Mouse (Mus musculus): ENCODE data around the gene Nphs2. TPM values are rescaled to one million over a fixed set of nuclear protein-coding genes. Genes with fewer than 3 reads are reported as not detected.
A peak's percentile ranks its signal among the peaks of the same experiment; 100 is the strongest.
"Not testable (repeated sequence)": the region's sequence is repeated elsewhere in the genome, so short reads cannot be mapped to it uniquely, and the experiment has no call there.

Nphs2 gene
- polyA plus RNA-seq (2015; fragmentation: Nextera tagmentation; extraction: Ambion mirVana) = not detected in 2 replicates

- H3K27me3 ChIP-seq (replicated peaks) = peaks cover 68% of the 10 kb centered on the region
- 4% methylated on average over 29 of the region's 29 CpGs for WGBS
- H3K9me3 ChIP-seq = no peaks in the 10 kb centered on the region
- peak within 1 kb of the TSS; percentile 41 for H3K4me3 ChIP-seq
- no peaks in the 10 kb centered on the region for H3K36me3 ChIP-seq
- 0 out of 2 replicates have a peak within 1 kb of the TSS, but pooled peaks have one; percentile 24 for H3K9ac ChIP-seq
- no peak for ATAC-seq (ENCODE audit: extremely low read depth, insufficient number of reproducible peaks, low FRiP score, low TSS enrichment)
- H3K27ac ChIP-seq (replicated peaks) = no peak within 1 kb of the TSS
- H3K4me2 ChIP-seq = peak within 1 kb of the TSS; percentile 65
- H3K4me1 ChIP-seq = peaks cover 7% of the 10 kb centered on the region
These were observed at the start of gene Nphs2 for GRCm38 (mm10) chr1:156310630-156311029. Nphs2 (plus strand) TSS chr1:156310727.

DNA sequence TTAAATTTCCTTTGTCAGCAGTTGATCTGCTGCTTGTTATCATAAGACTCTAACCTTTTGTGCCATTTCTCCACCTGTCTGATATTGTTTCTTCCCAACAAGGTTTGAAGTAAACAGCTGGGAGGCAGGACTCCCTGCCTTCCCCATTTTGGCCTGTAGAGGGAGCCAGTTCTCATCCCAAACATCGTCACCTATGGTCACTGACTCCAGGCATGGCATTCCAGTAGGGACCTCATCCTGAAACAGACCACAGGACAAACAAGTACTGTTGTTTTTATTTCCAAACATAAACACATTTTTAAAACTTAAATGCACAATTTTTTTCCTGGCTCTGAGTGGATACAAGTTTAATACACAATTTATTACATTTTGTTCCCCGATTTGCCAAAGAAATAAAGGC is 47.2 kb upstream of the Nphs2 start:
- Histone ChIP-seq H3K4me2 (no peak overlapping the region), H3K4me1 (no peaks in the 10 kb centered on the region), H3K9me3 (no peaks in the 10 kb centered on the region), H3K36me3 (no peaks in the 10 kb centered on the region), H3K4me3 (no peak overlapping the region), H3K27ac (replicated peaks) (no peak overlapping the region), H3K9ac (no peak overlapping the region), H3K27me3 (replicated peaks) (no peaks in the 10 kb centered on the region)
- WGBS = 46% methylated on average over 2 of the region's 2 CpGs
- no peak for ATAC-seq (ENCODE audit: extremely low read depth, insufficient number of reproducible peaks, low FRiP score, low TSS enrichment)

DNA sequence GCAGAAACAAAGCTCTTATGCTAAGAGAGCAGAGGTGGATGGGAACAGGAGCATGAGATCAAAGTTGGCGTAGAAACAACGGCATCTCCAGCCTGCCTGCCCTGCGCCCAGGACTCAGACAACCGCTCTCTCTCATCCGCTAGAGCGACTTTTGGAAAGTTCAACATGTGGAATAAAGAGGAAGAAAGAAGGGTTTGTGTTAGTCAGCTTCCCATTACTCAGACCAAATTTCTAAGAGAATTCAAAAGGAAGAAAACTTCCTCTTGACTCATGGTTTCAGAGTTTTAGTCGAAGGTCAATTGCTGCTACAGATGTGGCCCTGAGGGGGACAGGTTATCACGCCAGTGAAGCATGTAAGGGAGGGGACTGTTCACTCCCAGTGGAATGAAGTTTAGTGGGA is 46.6 kb upstream of the Nphs2 start:
- no peak overlapping the region for H3K9ac ChIP-seq
- H3K4me1 ChIP-seq = no peaks in the 10 kb centered on the region
- H3K27ac ChIP-seq (replicated peaks) = no peak overlapping the region
- no peaks in the 10 kb centered on the region for H3K27me3 ChIP-seq (replicated peaks)
- 80% methylated on average over 8 of the region's 8 CpGs for WGBS
- no peak for ATAC-seq (ENCODE audit: extremely low read depth, insufficient number of reproducible peaks, low FRiP score, low TSS enrichment)
- H3K4me3 ChIP-seq = no peak overlapping the region
- no peaks in the 10 kb centered on the region for H3K9me3 ChIP-seq
- no peak overlapping the region for H3K4me2 ChIP-seq
- H3K36me3 ChIP-seq = no peaks in the 10 kb centered on the region

DNA sequence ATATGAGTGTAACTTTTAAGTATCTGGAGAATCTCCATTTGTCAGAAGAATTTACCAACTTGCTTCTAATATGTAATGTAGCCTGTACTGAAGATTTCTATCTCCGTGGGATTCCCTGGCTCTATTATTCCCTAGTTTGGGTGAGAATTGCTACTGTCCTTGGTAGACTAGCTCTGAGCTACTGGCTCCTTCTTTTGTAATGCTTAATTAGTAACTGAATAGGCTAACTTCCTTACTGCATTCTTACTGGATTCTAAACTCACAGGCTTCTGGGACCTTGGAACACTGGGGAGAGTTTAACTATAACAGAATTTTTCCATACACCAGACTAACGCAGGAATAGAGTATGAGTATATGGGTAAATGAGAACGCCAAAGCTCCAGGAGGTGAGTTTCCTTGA is 42.0 kb upstream of the Nphs2 start:
- H3K4me1 ChIP-seq; H3K9me3 ChIP-seq; H3K36me3 ChIP-seq; H3K4me3 ChIP-seq; H3K9ac ChIP-seq; ATAC-seq (ENCODE audit: extremely low read depth, insufficient number of reproducible peaks, low FRiP score, low TSS enrichment); H3K27ac ChIP-seq (replicated peaks); H3K4me2 ChIP-seq; H3K27me3 ChIP-seq (replicated peaks): not testable (repeated sequence)
- WGBS = 42% methylated on average over 3 of the region's 3 CpGs

- Histone ChIP-seq H3K27ac (replicated peaks) (no peak overlapping the region), H3K4me2 (no peak overlapping the region), H3K9me3 (no peaks in the 10 kb centered on the region), H3K27me3 (replicated peaks) (no peaks in the 10 kb centered on the region), H3K4me1 (no peaks in the 10 kb centered on the region), H3K36me3 (no peaks in the 10 kb centered on the region), H3K4me3 (no peak overlapping the region), H3K9ac (no peak overlapping the region)
- ATAC-seq (ENCODE audit: extremely low read depth, insufficient number of reproducible peaks, low FRiP score, low TSS enrichment) = no peak
- 64% methylated on average over 9 of the region's 9 CpGs for WGBS
These were observed 40.1 kb upstream of the Nphs2 start for GRCm38 (mm10) chr1:156270471-156270870.

DNA sequence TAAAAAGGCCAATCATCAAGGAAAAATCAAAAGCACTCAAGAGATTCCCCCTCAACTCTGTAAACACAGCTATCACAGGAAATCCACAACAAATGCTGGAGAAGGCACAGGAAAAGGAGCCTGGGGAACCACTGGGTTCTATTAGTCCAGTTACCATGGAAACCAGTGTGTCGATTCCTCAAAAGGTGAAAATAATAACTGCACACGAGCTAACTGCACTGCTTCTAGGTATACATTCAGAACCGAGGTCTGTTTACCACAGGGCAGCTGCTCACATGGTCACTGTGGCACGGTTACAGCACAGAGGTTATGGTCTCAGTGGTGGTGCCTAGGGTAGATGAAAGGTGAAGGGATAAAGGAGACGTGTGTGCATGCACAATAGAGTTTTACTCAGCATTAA is 38.9 kb upstream of the Nphs2 start:
- no peak overlapping the region for H3K4me3 ChIP-seq
- no peak overlapping the region for H3K9ac ChIP-seq
- H3K36me3 ChIP-seq = no peaks in the 10 kb centered on the region
- H3K9me3 ChIP-seq = no peaks in the 10 kb centered on the region
- no peaks in the 10 kb centered on the region for H3K27me3 ChIP-seq (replicated peaks)
- no peak overlapping the region for H3K4me2 ChIP-seq
- ATAC-seq (ENCODE audit: extremely low read depth, insufficient number of reproducible peaks, low FRiP score, low TSS enrichment) = no peak
- H3K27ac ChIP-seq (replicated peaks) = no peak overlapping the region
- WGBS = 58% methylated on average over 5 of the region's 5 CpGs
- H3K4me1 ChIP-seq = no peaks in the 10 kb centered on the region

DNA sequence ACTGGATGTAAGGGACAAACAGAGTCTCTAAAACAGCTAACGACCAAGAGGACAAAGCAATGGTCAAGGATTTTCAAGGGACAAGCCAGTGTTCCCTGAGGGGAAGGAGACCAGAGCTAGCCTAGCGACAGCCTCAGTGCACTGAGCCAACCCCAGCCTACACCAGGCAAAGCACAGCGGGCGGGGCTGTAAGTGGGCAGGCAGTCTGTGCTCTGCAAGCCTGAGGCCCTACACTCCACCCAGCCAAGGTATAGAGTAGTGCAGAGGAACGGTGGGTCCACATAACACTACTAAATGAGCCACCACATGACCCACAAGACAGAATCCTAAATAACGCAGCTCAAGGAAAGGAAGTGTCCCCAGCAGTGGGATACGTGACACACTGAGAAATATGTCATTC is 36.9 kb upstream of the Nphs2 start:
- H3K9ac ChIP-seq = no peak overlapping the region
- H3K4me3 ChIP-seq = no peak overlapping the region
- no peaks in the 10 kb centered on the region for H3K4me1 ChIP-seq
- no peaks in the 10 kb centered on the region for H3K27me3 ChIP-seq (replicated peaks)
- no peak overlapping the region for H3K4me2 ChIP-seq
- H3K36me3 ChIP-seq = no peaks in the 10 kb centered on the region
- ATAC-seq (ENCODE audit: extremely low read depth, insufficient number of reproducible peaks, low FRiP score, low TSS enrichment) = no peak; the same call in 1 of the 2 replicates
- H3K9me3 ChIP-seq = no peaks in the 10 kb centered on the region
- H3K27ac ChIP-seq (replicated peaks) = no peak overlapping the region
- 60% methylated on average over 7 of the region's 7 CpGs for WGBS

DNA sequence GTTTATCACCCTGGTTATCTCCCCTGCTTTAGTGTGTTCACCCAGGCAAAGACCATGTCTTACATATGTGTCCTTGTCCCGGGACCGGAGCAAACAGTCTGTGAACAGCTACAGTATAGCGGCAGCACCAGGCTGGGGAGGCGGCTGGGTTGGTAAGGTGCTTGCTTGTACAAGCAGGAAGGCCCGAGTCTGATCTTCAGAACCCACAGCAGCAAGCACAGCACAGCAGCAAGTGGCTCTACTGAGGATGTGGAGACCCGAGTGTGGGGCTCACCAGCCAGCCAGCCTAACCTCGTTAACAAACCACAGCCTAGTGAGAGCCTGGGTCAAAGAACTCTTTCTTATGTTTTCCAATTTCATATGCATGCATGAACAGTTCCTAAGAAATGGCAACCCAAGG is 30.4 kb upstream of the Nphs2 start:
- Histone ChIP-seq H3K4me1 (peaks cover 15% of the 10 kb centered on the region), H3K9ac (no peak overlapping the region), H3K4me3 (no peak overlapping the region), H3K4me2 (no peak overlapping the region), H3K36me3 (no peaks in the 10 kb centered on the region), H3K9me3 (no peaks in the 10 kb centered on the region), H3K27me3 (replicated peaks) (no peaks in the 10 kb centered on the region), H3K27ac (replicated peaks) (no peak overlapping the region)
- no peak for ATAC-seq (ENCODE audit: extremely low read depth, insufficient number of reproducible peaks, low FRiP score, low TSS enrichment)
- WGBS = 69% methylated on average over 7 of the region's 7 CpGs

GRCm38 (mm10) chr1:156284207-156284606 is 26.3 kb upstream of the Nphs2 start:
- H3K36me3 ChIP-seq = no peaks in the 10 kb centered on the region
- no peak for ATAC-seq (ENCODE audit: extremely low read depth, insufficient number of reproducible peaks, low FRiP score, low TSS enrichment)

GRCm38 (mm10) chr1:156284851-156285540 is 25.5 kb upstream of the Nphs2 start:
- Histone ChIP-seq H3K4me2 (no peak overlapping the region), H3K4me3 (no peak overlapping the region), H3K36me3 (no peaks in the 10 kb centered on the region), H3K27me3 (replicated peaks) (no peaks in the 10 kb centered on the region), H3K4me1 (peaks cover 12% of the 10 kb centered on the region), H3K9me3 (no peaks in the 10 kb centered on the region), H3K27ac (replicated peaks) (no peak overlapping the region), H3K9ac (no peak overlapping the region)
- no peak for ATAC-seq (ENCODE audit: extremely low read depth, insufficient number of reproducible peaks, low FRiP score, low TSS enrichment)
- WGBS = 46% methylated on average over 9 of the region's 9 CpGs

More at GRCm38 (mm10) chr1:156284207-156284606, 26.3 kb upstream of the Nphs2 start:
- no peaks in the 10 kb centered on the region for H3K27me3 ChIP-seq (replicated peaks)
- peak overlapping the region; percentile 10; the same call in 1 of the 2 replicates for H3K4me2 ChIP-seq
- peaks cover 12% of the 10 kb centered on the region for H3K4me1 ChIP-seq
- H3K9me3 ChIP-seq = no peaks in the 10 kb centered on the region
- WGBS = 39% methylated on average over 10 of the region's 10 CpGs
- no peak overlapping the region for H3K27ac ChIP-seq (replicated peaks)
- no peak overlapping the region for H3K4me3 ChIP-seq
- H3K9ac ChIP-seq = no peak overlapping the region

DNA sequence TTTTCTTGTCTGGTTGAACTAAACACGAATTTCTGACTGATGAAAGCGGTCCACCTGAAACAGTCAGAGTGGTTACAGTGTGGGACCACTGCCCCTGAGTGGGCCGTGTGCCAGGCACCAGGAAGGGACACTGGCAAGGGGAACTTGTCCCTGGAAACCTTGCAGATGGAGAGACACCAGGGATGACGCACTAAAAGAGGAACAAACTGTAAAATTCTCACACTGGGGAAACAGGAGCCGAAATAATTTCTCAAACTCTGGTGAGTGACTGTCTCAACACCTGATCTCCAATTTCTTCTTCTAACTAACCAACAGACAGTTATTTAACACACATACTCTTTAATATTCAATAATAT is 25.0 kb upstream of the Nphs2 start:
- Histone ChIP-seq H3K4me3 (no peak overlapping the region), H3K9me3 (no peaks in the 10 kb centered on the region), H3K27me3 (replicated peaks) (no peaks in the 10 kb centered on the region), H3K27ac (replicated peaks) (no peak overlapping the region), H3K36me3 (no peaks in the 10 kb centered on the region), H3K9ac (no peak overlapping the region), H3K4me2 (no peak overlapping the region), H3K4me1 (peaks cover 12% of the 10 kb centered on the region)
- 75% methylated on average over 5 of the region's 5 CpGs for WGBS
- ATAC-seq (ENCODE audit: extremely low read depth, insufficient number of reproducible peaks, low FRiP score, low TSS enrichment) = no peak

DNA sequence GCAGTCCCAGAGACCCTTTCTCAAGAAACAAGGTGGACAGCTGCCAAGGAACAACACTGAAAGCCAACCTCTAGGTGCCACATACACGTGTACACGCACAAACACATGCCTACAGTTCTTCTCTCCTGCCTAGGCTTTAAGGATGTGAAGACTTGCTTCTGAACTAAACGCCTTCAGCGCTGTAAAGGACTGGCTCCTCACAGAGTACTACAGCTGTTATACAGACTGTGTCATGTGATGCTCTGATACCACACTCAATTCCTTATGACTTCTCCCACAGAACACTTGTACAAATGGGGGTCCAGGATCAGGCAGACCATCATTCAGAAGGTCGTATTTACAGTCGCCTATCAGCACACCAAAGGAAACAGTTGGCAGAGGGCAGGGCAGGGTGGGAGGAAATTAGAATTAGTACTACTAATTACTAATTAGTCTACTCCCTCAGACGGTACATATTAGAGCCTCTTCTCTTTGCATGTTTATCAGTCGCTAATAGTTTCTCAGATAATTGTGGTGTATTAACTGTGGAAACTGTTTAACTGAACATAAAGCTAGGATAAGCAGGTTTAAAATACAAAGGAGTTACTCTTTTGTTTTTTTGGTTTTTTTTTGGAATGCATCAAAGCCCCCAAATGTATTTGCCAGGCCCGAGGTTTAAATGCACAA is 21.8 kb upstream of the Nphs2 start:
- peaks cover 9% of the 10 kb centered on the region for H3K4me1 ChIP-seq
- WGBS = 72% methylated on average over 9 of the region's 9 CpGs
- no peaks in the 10 kb centered on the region for H3K36me3 ChIP-seq
- no peak overlapping the region for H3K27ac ChIP-seq (replicated peaks)
- H3K9me3 ChIP-seq = no peaks in the 10 kb centered on the region
- H3K4me2 ChIP-seq = no peak overlapping the region
- no peak overlapping the region for H3K4me3 ChIP-seq
- no peak for ATAC-seq (ENCODE audit: extremely low read depth, insufficient number of reproducible peaks, low FRiP score, low TSS enrichment)
- H3K27me3 ChIP-seq (replicated peaks) = no peaks in the 10 kb centered on the region
- no peak overlapping the region for H3K9ac ChIP-seq
